Mouse (Mus musculus) myocyte (in vitro differentiated cells): ENCODE measurements at regions not wholly inside any gene's neighbourhood (a gene's known extent, or its start where the extent isn't known, plus 50 kb on each side); places are given as distances from the start of the nearest gene placed in this dataset.

Experiments used
- H3K27me3 ChIP-seq: one replicate; pipeline ENCODE4 v1.6.1; 2011; ENCODE audit not compliant: control insufficient read depth, insufficient read depth, insufficient read length
- H3K36me3 ChIP-seq: one replicate; pipeline ENCODE4 v1.6.1; 2011; ENCODE audit not compliant: control insufficient read depth, insufficient read depth
- H3K4me2 ChIP-seq: one replicate; pipeline ENCODE4 v1.6.1; 2011; ENCODE audit warnings: low read depth, control low read depth
- H3K4me3 ChIP-seq: one replicate; pipeline ENCODE4 v1.5.1; 2011; ENCODE audit warnings: mild to moderate bottlenecking, control low read depth, moderate library complexity
- H3K79me2 ChIP-seq: one replicate; pipeline ENCODE4 v1.6.1; 2011; ENCODE audit not compliant: control insufficient read depth, insufficient read depth
- H3ac ChIP-seq: one replicate; pipeline ENCODE4 v1.6.1; 2011; ENCODE audit not compliant: control insufficient read depth, insufficient read length
- CEBPB ChIP-seq: IDR thresholded peaks from 2 replicates; pipeline ENCODE4 v1.6.1; 2011; ENCODE audit warnings: mild to moderate bottlenecking, moderate library complexity; ENCODE audit not compliant: poor library complexity, insufficient read depth, severe bottlenecking
- E2F4 ChIP-seq: IDR thresholded peaks from one replicate; pipeline ENCODE4 v1.6.1; 2011; ENCODE audit warnings: mild to moderate bottlenecking, control low read depth, moderate library complexity; ENCODE audit not compliant: insufficient read depth
- MAX ChIP-seq: IDR thresholded peaks from one replicate; pipeline ENCODE4 v1.6.1; 2011; ENCODE audit warnings: low read depth, mild to moderate bottlenecking, control low read depth
- MYOD1 ChIP-seq, 3 experiments: IDR thresholded peaks; one replicate each; pipeline ENCODE4 v1.6.1; 2011; ENCODE audit warnings: control low read depth in 2 of 3, low read depth in 2 of 3, mild to moderate bottlenecking in 2 of 3, moderate library complexity in 1 of 3; ENCODE audit not compliant: insufficient read length in 2 of 3, control insufficient read depth in 1 of 3
- MYOG ChIP-seq, 3 experiments: IDR thresholded peaks; one replicate each; pipeline ENCODE4 v1.6.1; 2011; ENCODE audit warnings: control low read depth in 2 of 3, low read depth in 2 of 3, mild to moderate bottlenecking in 2 of 3; ENCODE audit not compliant: insufficient read length in 2 of 3, control insufficient read depth in 1 of 3, insufficient read depth in 1 of 3
- POLR2A ChIP-seq: IDR thresholded peaks from one replicate; pipeline ENCODE4 v1.6.1; 2011; ENCODE audit warnings: low read depth, mild to moderate bottlenecking, control low read depth, moderate library complexity; ENCODE audit not compliant: insufficient read length
- POLR2AphosphoS2 ChIP-seq: IDR thresholded peaks from one replicate; pipeline ENCODE4 v1.6.1; 2011; ENCODE audit warnings: low read depth, control low read depth; ENCODE audit not compliant: insufficient read length
- REST ChIP-seq: IDR thresholded peaks from one replicate; pipeline ENCODE4 v1.6.1; 2011; ENCODE audit warnings: mild to moderate bottlenecking, control low read depth, moderate library complexity; ENCODE audit not compliant: insufficient read depth, insufficient read length
- SRF ChIP-seq: IDR thresholded peaks from one replicate; pipeline ENCODE4 v1.6.1; 2011; ENCODE audit warnings: low read depth; ENCODE audit not compliant: control insufficient read depth, insufficient read length
- TCF12 ChIP-seq: IDR thresholded peaks from one replicate; pipeline ENCODE4 v1.6.1; 2011; ENCODE audit warnings: mild to moderate bottlenecking, control low read depth; ENCODE audit not compliant: poor library complexity, insufficient read depth, severe bottlenecking
- TCF3 ChIP-seq: IDR thresholded peaks from one replicate; pipeline ENCODE4 v1.6.1; 2011; ENCODE audit warnings: low read depth, control low read depth; ENCODE audit not compliant: insufficient read length
- USF1 ChIP-seq: IDR thresholded peaks from one replicate; pipeline ENCODE4 v1.6.1; 2011; ENCODE audit warnings: low read depth, mild to moderate bottlenecking, control low read depth, moderate library complexity

DNA sequence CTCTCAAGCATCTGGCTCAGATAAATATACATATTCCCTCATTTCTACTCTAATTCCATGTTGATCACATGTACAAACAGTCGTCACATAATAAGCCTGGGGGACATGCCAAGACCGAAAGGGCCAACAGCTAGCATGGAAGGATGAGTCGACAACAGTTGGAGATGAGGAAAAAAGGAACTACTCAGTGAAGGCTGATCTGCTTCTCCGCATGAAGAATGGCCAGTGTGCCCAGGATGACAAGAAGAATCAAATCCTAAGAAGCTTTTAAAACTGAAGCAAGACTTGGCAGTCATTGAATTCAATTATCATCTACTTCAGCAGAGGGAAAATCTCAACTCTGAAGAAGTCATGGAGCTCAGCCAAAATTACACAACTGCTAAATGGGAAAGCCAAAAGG is 138.7 kb downstream of the Olfr1505 start:
- H3K4me2 ChIP-seq, result no peak overlapping the region
- no peak overlapping the region for H3K4me3 ChIP-seq
- H3ac ChIP-seq, result no peak overlapping the region
- H3K36me3 ChIP-seq, result no peaks in the 10 kb centered on the region
- H3K79me2 ChIP-seq, result no peaks in the 10 kb centered on the region
- no peaks in the 10 kb centered on the region for H3K27me3 ChIP-seq
- TF ChIP-seq SRF (no peak), E2F4 (no peak), CEBPB (no peak), POLR2A (no peak), POLR2AphosphoS2 (no peak), MAX (no peak), USF1 (no peak), TCF3 (no peak), TCF12 (no peak), MYOD1 (IDR thresholded peaks at IDR 0.05; ENCODE audit: control insufficient read depth in 1 of 3, insufficient read length in 2 of 3, low read depth in 2 of 3) (no peak), MYOG (IDR thresholded peaks at IDR 0.05; ENCODE audit: control insufficient read depth in 1 of 3, insufficient read depth in 1 of 3, insufficient read length in 2 of 3, low read depth in 2 of 3) (no peak), REST (no peak)

DNA sequence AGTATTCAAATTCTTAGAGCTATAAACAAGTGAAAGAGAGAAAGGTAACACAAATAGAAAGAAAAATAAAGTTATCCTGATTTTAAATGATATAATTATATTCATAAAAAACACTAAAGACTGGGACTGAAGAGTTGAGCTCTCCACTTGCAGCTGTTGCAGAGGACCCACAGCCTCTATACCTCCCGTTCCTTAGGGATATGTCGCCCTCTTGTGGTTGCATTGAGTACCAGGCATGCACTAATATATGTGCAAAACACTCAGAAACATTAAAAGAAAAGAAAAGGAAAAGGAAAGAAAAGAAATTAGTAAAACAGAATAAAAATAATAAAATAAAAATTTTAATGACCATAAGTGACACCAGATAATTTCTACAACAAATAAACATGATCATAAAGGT is 167.2 kb downstream of the Olfr1505 start:
- TF ChIP-seq MYOG (IDR thresholded peaks at IDR 0.05; ENCODE audit: control insufficient read depth in 1 of 3, insufficient read depth in 1 of 3, insufficient read length in 2 of 3, low read depth in 2 of 3) (no peak), CEBPB (no peak), POLR2A (no peak), TCF12 (no peak), USF1 (no peak)
- H3ac ChIP-seq, result no peak overlapping the region
- no peaks in the 10 kb centered on the region for H3K36me3 ChIP-seq
- no peak overlapping the region for H3K4me3 ChIP-seq
- no peaks in the 10 kb centered on the region for H3K79me2 ChIP-seq
- H3K4me2 ChIP-seq, result no peak overlapping the region
- H3K27me3 ChIP-seq, result no peaks in the 10 kb centered on the region

DNA sequence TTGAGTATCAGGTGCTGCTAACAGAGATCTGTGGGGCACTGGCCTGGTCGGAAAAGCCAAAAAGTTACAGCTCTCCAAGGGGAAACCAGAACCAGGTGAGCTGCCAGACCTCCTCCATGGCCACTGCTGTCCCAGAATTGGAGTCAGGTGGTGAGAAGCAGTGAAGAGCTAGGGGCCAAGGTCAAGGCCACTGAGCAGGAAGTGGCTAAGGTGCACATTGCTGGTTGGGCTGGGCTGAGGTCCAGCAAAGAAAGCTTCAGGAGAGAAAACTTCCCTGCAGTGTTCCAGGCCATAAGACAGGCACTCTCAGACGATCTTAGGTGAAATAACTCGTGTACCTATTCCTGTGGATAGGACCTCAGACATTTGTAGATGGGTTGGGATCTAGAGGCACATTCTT is 171.4 kb downstream of the Olfr1505 start:
- TF ChIP-seq TCF12, result no peak
- no peak for TF ChIP-seq CEBPB
- no peak for TF ChIP-seq SRF
- TF ChIP-seq E2F4, result no peak
- no peak for TF ChIP-seq POLR2AphosphoS2
- no peak for TF ChIP-seq POLR2A
- TF ChIP-seq MYOG (IDR thresholded peaks at IDR 0.05; ENCODE audit: control insufficient read depth in 1 of 3, insufficient read depth in 1 of 3, insufficient read length in 2 of 3, low read depth in 2 of 3), result no peak
- TF ChIP-seq USF1, result no peak
- TF ChIP-seq MAX, result no peak
- no peak for TF ChIP-seq TCF3
- TF ChIP-seq MYOD1 (IDR thresholded peaks at IDR 0.05; ENCODE audit: control insufficient read depth in 1 of 3, insufficient read length in 2 of 3, low read depth in 2 of 3), result no peak
- no peak for TF ChIP-seq REST
- no peak overlapping the region for H3ac ChIP-seq
- no peaks in the 10 kb centered on the region for H3K79me2 ChIP-seq
- H3K36me3 ChIP-seq, result no peaks in the 10 kb centered on the region
- H3K4me3 ChIP-seq, result no peak overlapping the region
- H3K27me3 ChIP-seq, result no peaks in the 10 kb centered on the region
- no peak overlapping the region for H3K4me2 ChIP-seq

DNA sequence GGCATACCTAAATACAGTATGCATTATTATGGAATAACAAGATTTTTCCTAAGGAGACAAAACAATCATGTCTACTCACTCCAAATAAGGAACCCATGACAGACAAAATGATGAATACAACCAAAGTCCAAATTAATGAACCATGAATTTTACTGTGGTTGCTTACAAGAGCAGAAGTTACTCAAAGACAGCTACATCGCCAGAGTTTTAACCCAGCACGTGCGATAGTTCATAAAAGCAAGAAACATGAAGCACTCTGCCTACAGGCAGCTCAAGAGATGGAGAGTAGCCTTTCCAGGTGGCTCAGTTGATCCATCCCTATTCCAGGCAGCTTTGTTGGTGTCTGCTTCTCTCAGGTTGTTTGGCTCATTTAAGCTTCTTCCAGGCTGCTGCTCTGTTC is 176.8 kb downstream of the Olfr1505 start:
- no peak overlapping the region for H3K4me2 ChIP-seq
- no peaks in the 10 kb centered on the region for H3K27me3 ChIP-seq
- H3K79me2 ChIP-seq, result no peaks in the 10 kb centered on the region
- H3ac ChIP-seq, result no peak overlapping the region
- TF ChIP-seq SRF, result no peak
- no peaks in the 10 kb centered on the region for H3K36me3 ChIP-seq
- H3K4me3 ChIP-seq, result no peak overlapping the region

- Histone ChIP-seq H3K4me3 (no peak overlapping the region), H3K27me3 (no peaks in the 10 kb centered on the region), H3K4me2 (no peak overlapping the region), H3K79me2 (no peaks in the 10 kb centered on the region), H3K36me3 (no peaks in the 10 kb centered on the region), H3ac (no peak overlapping the region)
- no peak for TF ChIP-seq MYOG (IDR thresholded peaks at IDR 0.05; ENCODE audit: control insufficient read depth in 1 of 3, insufficient read depth in 1 of 3, insufficient read length in 2 of 3, low read depth in 2 of 3)
- no peak for TF ChIP-seq POLR2AphosphoS2
- TF ChIP-seq CEBPB, result no peak
- TF ChIP-seq MAX, result no peak
- TF ChIP-seq USF1, result no peak
- no peak for TF ChIP-seq TCF3
- TF ChIP-seq MYOD1 (IDR thresholded peaks at IDR 0.05; ENCODE audit: control insufficient read depth in 1 of 3, insufficient read length in 2 of 3, low read depth in 2 of 3), result no peak
- no peak for TF ChIP-seq REST
- TF ChIP-seq TCF12, result no peak
- TF ChIP-seq E2F4, result no peak
- no peak for TF ChIP-seq POLR2A
- TF ChIP-seq SRF, result no peak
Measured at GRCm38 (mm10) chr19:14094191-14094590, 180.9 kb downstream of the Olfr1505 start.
